Mouse (Mus musculus) embryo, embryonic 11.5 days (tissue): ENCODE measurements around the gene Tnni2.

Source experiments
- DNase-seq: peaks from one replicate; pipeline ENCODE4 v3.0.0-alpha.2; 2012; ENCODE audit warnings: low read depth, low spot score

Tnni2 gene

GRCm38 (mm10) chr7:142459299-142459691 lies 17.7 kb downstream of the Tnni2 start:
- no peak for DNase-seq

GRCm38 (mm10) chr7:142460636-142461077 lies 19.0 kb downstream of the Tnni2 start, which contains the start of gene Lsp1:
TSS of gene Lsp1 (plus strand) at chr7:142460809.
- no peak for DNase-seq

GRCm38 (mm10) chr7:142461446-142461845 lies 19.8 kb downstream of the Tnni2 start:
- DNase-seq, result no peak

GRCm38 (mm10) chr7:142462190-142462589 lies 20.6 kb downstream of the Tnni2 start:
- DNase-seq, result no peak

- DNase-seq, result no peak
Measured at GRCm38 (mm10) chr7:142462594-142463078, 21.0 kb downstream of the Tnni2 start.

- no peak for DNase-seq
Measured at GRCm38 (mm10) chr7:142470171-142470691, 28.6 kb downstream of the Tnni2 start.

GRCm38 (mm10) chr7:142470808-142471413 lies 29.3 kb downstream of the Tnni2 start:
- no peak for DNase-seq

GRCm38 (mm10) chr7:142471414-142471861 lies 29.8 kb downstream of the Tnni2 start:
- DNase-seq, result no peak

GRCm38 (mm10) chr7:142471884-142472570 lies 30.4 kb downstream of the Tnni2 start:
- no peak for DNase-seq

- DNase-seq, result no peak
Measured at GRCm38 (mm10) chr7:142472936-142473335, 31.3 kb downstream of the Tnni2 start.

- no peak for DNase-seq
Measured at GRCm38 (mm10) chr7:142473476-142473875, 31.9 kb downstream of the Tnni2 start.

- DNase-seq, result no peak
Measured at GRCm38 (mm10) chr7:142474799-142475198, 33.2 kb downstream of the Tnni2 start.

- no peak for DNase-seq
Measured at GRCm38 (mm10) chr7:142475641-142476040, 34.0 kb downstream of the Tnni2 start.

GRCm38 (mm10) chr7:142476271-142476670 lies 34.7 kb downstream of the Tnni2 start:
- no peak for DNase-seq

GRCm38 (mm10) chr7:142476795-142477452 lies 35.3 kb downstream of the Tnni2 start:
- DNase-seq, result no peak

GRCm38 (mm10) chr7:142478001-142478400 lies 36.4 kb downstream of the Tnni2 start:
- DNase-seq, result no peak

GRCm38 (mm10) chr7:142478574-142478973 lies 37.0 kb downstream of the Tnni2 start:
- no peak for DNase-seq

GRCm38 (mm10) chr7:142479307-142479706 lies 37.7 kb downstream of the Tnni2 start:
- DNase-seq, result no peak

GRCm38 (mm10) chr7:142479886-142480285 lies 38.3 kb downstream of the Tnni2 start:
- no peak for DNase-seq

- DNase-seq, result no peak
Measured at GRCm38 (mm10) chr7:142480661-142481060, 39.1 kb downstream of the Tnni2 start.

- no peak for DNase-seq
Measured at GRCm38 (mm10) chr7:142481186-142481567, 39.6 kb downstream of the Tnni2 start.

GRCm38 (mm10) chr7:142481568-142482255 lies 40.1 kb downstream of the Tnni2 start:
- no peak for DNase-seq
